Mouse (Mus musculus): ENCODE measurements around the gene Taz.

DNA sequence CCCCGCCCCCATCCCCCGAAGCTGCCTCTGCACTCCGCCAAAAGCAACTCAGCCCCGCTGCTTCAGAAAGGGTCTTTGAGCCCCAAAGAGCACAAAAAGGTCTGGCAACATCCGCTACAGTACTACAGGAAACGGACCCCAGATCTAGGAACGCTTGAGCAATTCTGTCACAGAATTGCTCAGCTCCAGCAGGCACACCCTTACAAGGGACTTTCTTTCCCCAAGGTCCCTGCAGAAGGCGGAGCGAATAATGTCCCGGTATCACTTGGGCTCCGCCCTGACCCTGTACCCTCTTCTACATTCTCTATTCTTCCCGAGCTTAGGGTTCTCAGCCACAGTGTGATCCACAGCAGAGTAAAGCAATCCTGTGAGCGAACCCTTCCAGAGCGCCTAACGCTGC is 35.0 kb upstream of the Taz start:
- TF ChIP-seq CTCF (IDR thresholded peaks at IDR 0.05; ENCODE audit: low read depth) (no peak), EP300 (IDR thresholded peaks at IDR 0.05; ENCODE audit: low read depth) (no peak)

All from heart, postnatal 0 days (tissue).